ENCODE assay signal across 10 mouse cellular contexts in genomic region chr1:193668841-193669240, GRCm38 (mm10).
A peak's percentile ranks its signal among the peaks of the same experiment; 100 is the strongest.
DNase-seq lines count a peak whose midpoint lies in the region; ATAC-seq lines count a peak whose summit lies in the region.
"Had no signal": no experiment of that assay in that cellular context is flagged by ENCODE, and none has a peak within 500 bp of the region (broad histone marks: within the 10 kb centered on the region; RNA-seq: fewer than 3 reads in every experiment).

No protein-coding gene starts in this region.

- no peak overlapping the region for H3K4me3 ChIP-seq in kidney, embryonic 16.5 days (ENCODE audit: low read length)
- H3K4me3 ChIP-seq in midbrain, embryonic 10.5 days = no peak overlapping the region

- H3K4me1 ChIP-seq in kidney, embryonic 16.5 days (ENCODE audit: insufficient read depth, low read length) = no peaks in the 10 kb centered on the region
- peaks cover 17% of the 10 kb centered on the region for H3K4me1 ChIP-seq in midbrain, embryonic 10.5 days

- H3K9me3 ChIP-seq in kidney, embryonic 16.5 days (ENCODE audit: low read length) = no peaks in the 10 kb centered on the region
- H3K9me3 ChIP-seq in midbrain, embryonic 10.5 days (replicated peaks) = peaks cover 6% of the 10 kb centered on the region; the same call in 1 of the 2 replicates

- DNase-seq in adrenal gland, adult (ENCODE audit: inconsistent age in 2 of 2, low spot score in 1 of 2) = peak; percentile 12 to 49
- DNase-seq in adrenal gland, adult 18-20 months (ENCODE audit: low spot score in 2 of 2) = no peak
- peak; percentile 46 for DNase-seq in retina, postnatal 1 day
- DNase-seq in retina, embryonic 14.5 days (ENCODE audit: low spot score) = no peak
- peak; percentile 22 to 40 for DNase-seq in spleen, postnatal 14 days (ENCODE audit: low spot score in 2 of 2)
- no peak for DNase-seq in left cerebral cortex, postnatal 14 days (ENCODE audit: low spot score in 2 of 2)
- no peak for DNase-seq in midbrain, embryonic 10.5 days (ENCODE audit: low spot score)
- DNase-seq: thymus, postnatal 25 days had no signal

- no peak overlapping the region for H3K9ac ChIP-seq in kidney, embryonic 16.5 days (replicated peaks; ENCODE audit: low read length)

- H3K27ac ChIP-seq in kidney, embryonic 16.5 days (ENCODE audit: low read length) = no peak overlapping the region
- H3K27ac ChIP-seq in midbrain, embryonic 10.5 days (replicated peaks) = no peak overlapping the region

- H3K4me2 ChIP-seq in kidney, embryonic 16.5 days (replicated peaks; ENCODE audit: low read depth, low read length) = no peak overlapping the region

- H3K36me3 ChIP-seq in kidney, embryonic 16.5 days (ENCODE audit: insufficient read depth, low read length) = no peaks in the 10 kb centered on the region
- H3K36me3 ChIP-seq in midbrain, embryonic 10.5 days = no peaks in the 10 kb centered on the region

- H3K27me3 ChIP-seq in kidney, embryonic 16.5 days (ENCODE audit: insufficient read depth, low read length) = no peaks in the 10 kb centered on the region
- peaks cover 31% of the 10 kb centered on the region for H3K27me3 ChIP-seq in midbrain, embryonic 10.5 days (ENCODE audit: low read depth, poor library complexity, severe bottlenecking)

- intact Hi-C loops in left cerebral cortex, postnatal 14 days (cut with DNase I) = no loop called here

- ATAC-seq in kidney, embryonic 16.5 days (ENCODE audit: low FRiP score, low TSS enrichment) = peak; percentile 75
- ATAC-seq: midbrain, embryonic 16.5 days had no signal

Comparison
In these comparisons a context has a peak if more than half of its experiments do, and no peak if none do; other contexts are left out.
1. DNase-seq: peak in adrenal gland, adult (2 of 2), retina, postnatal 1 day (single experiment) and spleen, postnatal 14 days (2 of 2); none in adrenal gland, adult 18-20 months (0 of 2), retina, embryonic 14.5 days (single experiment), left cerebral cortex, postnatal 14 days (0 of 2) and midbrain, embryonic 10.5 days (single experiment).